Mouse (Mus musculus) midbrain, embryonic 13.5 days (tissue): ENCODE measurements around the gene Zfp931. TPM values are rescaled to one million over a fixed set of nuclear protein-coding genes. Genes with fewer than 3 reads are reported as not detected.
"Not testable (repeated sequence)": the region's sequence is repeated elsewhere in the genome, so short reads cannot be mapped to it uniquely, and the experiment has no call there.

ENCODE experiments used
- ATAC-seq: fragments of 200-750 bp; cut with Nextera tagmentation; 2 replicates; pipeline ENCODE4 v1.8.0; 2017; ENCODE audit warnings: mild to moderate bottlenecking, moderate TSS enrichment, moderate library complexity
- H3K27ac ChIP-seq: fragments of 300-500 bp; sonication (generic); 2 replicates; pipeline ENCODE4 v1.5.1; 2015; ENCODE audit warnings: inconsistent platforms, mild to moderate bottlenecking, moderate library complexity
- H3K27me3 ChIP-seq: fragments of 300-500 bp; sonication (generic); 2 replicates; pipeline ENCODE4 v1.6.1; 2015; ENCODE audit warnings: mild to moderate bottlenecking, inconsistent platforms
- H3K36me3 ChIP-seq: fragments of 300-500 bp; sonication (generic); 2 replicates; pipeline ENCODE4 v1.6.1; 2015; ENCODE audit warnings: mild to moderate bottlenecking, inconsistent platforms
- H3K4me1 ChIP-seq: fragments of 300-500 bp; sonication (generic); replicated peaks from 2 replicates; pipeline ENCODE4 v1.6.1; 2015; ENCODE audit warnings: inconsistent platforms
- H3K4me2 ChIP-seq: fragments of 300-500 bp; sonication (generic); replicated peaks from 2 replicates; pipeline ENCODE4 v1.6.1; 2015; ENCODE audit warnings: moderate library complexity, mild to moderate bottlenecking, inconsistent platforms
- H3K4me3 ChIP-seq: fragments of 300-500 bp; sonication (generic); replicated peaks from 2 replicates; pipeline ENCODE4 v1.5.1; 2015; ENCODE audit warnings: mild to moderate bottlenecking, inconsistent platforms
- H3K9ac ChIP-seq: fragments of 300-500 bp; sonication (generic); replicated peaks from 2 replicates; pipeline ENCODE4 v1.6.1; 2015; ENCODE audit warnings: mild to moderate bottlenecking, inconsistent platforms
- H3K9me3 ChIP-seq: fragments of 300-500 bp; sonication (generic); 2 replicates; pipeline ENCODE4 v1.6.1; 2016; ENCODE audit warnings: mild to moderate bottlenecking, inconsistent platforms
- WGBS: fragments of 180-500 bp; shearing (Covaris S2); methylation state at CpG from one replicate; pipeline ENCODE4 v1.1.7; 2015; 5-methylcytosine and 5-hydroxymethylcytosine counted together
- polyA plus RNA-seq: library from polyadenylated mRNA; unstranded; fragments of >200 nt; fragmentation: Nextera tagmentation; extraction: Ambion mirVana; gene quantifications from 2 replicates; pipeline ENCODE4 v1.2.1, GENCODE M21; 2015

The Zfp931 gene
- polyA plus RNA-seq, 1 experiment from 2014 or later, result 12.6 TPM

- Histone ChIP-seq H3K36me3 (no peaks in the 10 kb centered on the region), H3K4me1 (0 out of 2 replicates have a peak, but pooled peaks cover 4% of the 10 kb centered on the region), H3K27ac (no peak overlapping the region), H3K9me3 (no peaks in the 10 kb centered on the region), H3K4me2 (no peak overlapping the region), H3K27me3 (no peaks in the 10 kb centered on the region), H3K9ac (no peak overlapping the region), H3K4me3 (no peak overlapping the region)
- WGBS, result 10% methylated on average over 7 of the region's 7 CpGs
- peak; percentile 73 for ATAC-seq
These were observed 23.7 kb upstream of the Zfp931 start for GRCm38 (mm10) chr2:178101957-178102356.

DNA sequence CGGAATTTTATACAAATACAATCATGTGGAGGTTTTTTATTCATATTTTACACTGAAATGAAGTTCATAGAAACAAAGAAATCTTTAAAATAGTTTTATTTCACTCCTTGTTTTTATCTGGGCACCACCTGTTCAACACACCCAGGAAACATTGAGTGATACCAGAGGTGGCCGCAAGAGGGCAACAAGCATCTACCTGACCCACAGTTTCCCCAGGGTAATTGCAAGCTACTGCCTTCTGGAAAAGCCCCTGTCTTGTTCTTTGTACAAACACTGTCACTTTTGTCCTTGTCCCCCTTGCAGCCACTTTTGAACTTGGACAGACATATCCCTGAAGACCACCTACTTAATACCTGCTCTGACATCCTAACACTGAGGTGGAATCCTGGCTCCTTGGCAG, 19.7 kb upstream of the Zfp931 start:
- Histone ChIP-seq H3K27me3 (no peaks in the 10 kb centered on the region), H3K9ac (no peak overlapping the region), H3K4me2 (no peak overlapping the region), H3K36me3 (no peaks in the 10 kb centered on the region), H3K27ac (no peak overlapping the region), H3K4me1 (no peaks in the 10 kb centered on the region), H3K4me3 (no peak overlapping the region), H3K9me3 (no peaks in the 10 kb centered on the region)
- ATAC-seq, result no peak
- 10% methylated on average over 2 of the region's 2 CpGs for WGBS

DNA sequence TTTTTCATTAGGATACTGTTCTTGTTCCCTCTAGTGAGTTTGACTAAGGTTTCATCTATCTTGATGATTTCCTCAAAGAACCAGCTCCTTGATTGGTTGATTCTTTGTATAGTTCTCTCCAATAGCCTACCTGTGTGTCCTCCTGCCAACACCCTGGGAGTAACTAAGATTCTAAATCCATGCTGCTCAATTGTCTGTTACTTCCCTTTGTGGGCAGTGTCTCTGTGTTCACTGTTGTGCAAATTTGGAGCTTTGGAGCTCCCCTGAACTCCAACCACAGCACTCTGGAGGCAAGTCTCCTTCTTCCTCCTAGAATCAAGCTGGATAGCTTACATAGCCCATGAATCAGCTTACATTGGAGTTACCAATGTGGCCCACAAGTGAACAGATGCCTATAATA, 11.3 kb upstream of the Zfp931 start:
- Histone ChIP-seq H3K9ac (no peak overlapping the region), H3K27me3 (no peaks in the 10 kb centered on the region), H3K4me2 (no peak overlapping the region), H3K4me1 (no peaks in the 10 kb centered on the region), H3K4me3 (no peak overlapping the region), H3K36me3 (no peaks in the 10 kb centered on the region), H3K9me3 (no peaks in the 10 kb centered on the region), H3K27ac (no peak overlapping the region)
- no peak for ATAC-seq

GRCm38 (mm10) chr2:178058195-178058594, 20.1 kb downstream of the Zfp931 start:
- no peaks in the 10 kb centered on the region for H3K4me1 ChIP-seq
- no peaks in the 10 kb centered on the region for H3K9me3 ChIP-seq
- 22% methylated on average over 1 of the region's 1 CpGs for WGBS
- no peak overlapping the region for H3K9ac ChIP-seq
- peaks cover 9% of the 10 kb centered on the region for H3K36me3 ChIP-seq
- H3K4me2 ChIP-seq, result no peak overlapping the region
- no peak overlapping the region for H3K4me3 ChIP-seq
- H3K27me3 ChIP-seq, result no peaks in the 10 kb centered on the region
- ATAC-seq, result no peak
- H3K27ac ChIP-seq, result no peak overlapping the region

DNA sequence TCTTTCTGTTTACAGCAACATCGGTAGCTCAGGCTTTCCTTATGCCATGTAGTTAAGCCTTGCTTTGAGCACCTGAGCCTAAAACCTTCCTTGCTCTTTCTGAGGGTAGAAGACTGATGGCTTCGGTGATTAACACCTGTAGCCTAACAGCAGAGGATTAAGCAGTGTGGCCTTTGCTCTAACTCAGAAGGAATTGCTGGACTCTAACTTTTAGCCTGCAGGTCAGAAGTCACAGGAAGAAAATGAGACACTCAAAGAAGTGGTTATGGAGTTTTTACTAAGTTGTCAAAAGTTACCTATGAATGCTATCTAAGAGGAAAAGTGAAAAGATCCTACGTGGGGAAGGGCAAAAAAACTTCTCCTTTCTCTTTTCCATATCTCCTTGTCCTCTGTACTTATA, 50.7 kb downstream of the Zfp931 start:
- not testable (repeated sequence) for H3K9ac ChIP-seq, H3K36me3 ChIP-seq, H3K4me1 ChIP-seq, H3K9me3 ChIP-seq, H3K4me2 ChIP-seq, H3K27me3 ChIP-seq, H3K4me3 ChIP-seq, H3K27ac ChIP-seq, ATAC-seq
- 98% methylated on average over 3 of the region's 3 CpGs for WGBS

DNA sequence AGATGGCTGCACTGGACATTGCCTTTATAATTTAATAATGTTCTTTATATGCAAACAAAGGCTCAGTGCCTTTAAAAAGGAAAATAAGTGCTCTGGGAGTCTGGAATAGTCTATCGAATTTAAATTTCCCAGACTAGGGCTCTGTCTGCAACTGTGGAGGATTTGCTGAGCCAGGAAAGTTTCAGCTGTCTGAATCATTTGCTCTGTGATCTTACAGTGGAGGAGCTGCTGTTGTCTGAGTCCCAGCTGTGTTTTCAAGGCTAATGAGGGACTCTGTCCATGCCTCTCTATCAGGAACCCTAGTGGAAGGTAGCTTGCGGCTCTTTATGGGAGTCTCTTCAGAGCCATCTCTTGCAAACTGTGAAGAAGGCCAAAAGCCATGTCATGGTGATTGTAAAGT, 54.4 kb downstream of the Zfp931 start:
- not testable (repeated sequence) for H3K4me1 ChIP-seq, H3K27me3 ChIP-seq, H3K9me3 ChIP-seq, H3K36me3 ChIP-seq, ATAC-seq, H3K27ac ChIP-seq
- H3K4me3 ChIP-seq, result peak overlapping the region; percentile 69
- H3K9ac ChIP-seq, result peak overlapping the region; percentile 65
- H3K4me2 ChIP-seq, result peak overlapping the region; percentile 59
- WGBS, result 36% methylated on average over 2 of the region's 2 CpGs

DNA sequence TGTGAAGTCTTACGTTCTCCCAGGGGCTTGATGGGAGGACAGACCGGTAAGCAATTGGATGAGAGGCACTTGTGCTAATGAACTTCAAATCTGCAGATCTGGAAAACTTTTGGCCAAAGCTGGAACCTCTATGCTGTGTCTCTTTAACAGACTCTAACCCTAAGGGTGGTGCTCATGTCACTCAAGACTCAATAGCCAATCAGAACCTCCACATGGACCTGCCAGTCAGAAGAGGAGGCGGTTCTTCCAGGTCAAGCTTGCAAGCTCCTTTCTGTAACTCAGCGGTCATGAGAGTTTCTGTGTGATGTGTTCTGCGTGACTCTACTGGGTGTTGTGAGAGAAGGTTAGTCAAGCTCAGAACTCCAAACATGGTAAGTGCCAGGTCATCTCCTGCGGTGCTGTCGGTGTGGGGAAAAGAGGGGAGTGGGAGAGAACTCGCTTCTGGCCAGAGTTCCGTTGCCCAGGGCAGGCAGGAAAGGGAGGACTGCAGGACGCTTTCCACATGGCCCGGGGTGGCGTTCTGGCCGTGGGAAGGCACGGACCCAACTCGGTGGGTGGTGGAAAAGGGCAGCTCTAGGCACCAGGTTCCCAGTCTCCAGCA, 55.2 kb downstream of the Zfp931 start, which contains the start of gene Zfp971:
Zfp971 (plus strand) TSS at position 274 of the 601 bp plus-strand sequence.
- 2% methylated on average over 14 of the region's 15 CpGs for WGBS
- Histone ChIP-seq H3K4me2 (peak within 1 kb of the TSS; percentile 59), H3K27ac (peak within 1 kb of the TSS; percentile 9; the same call in 1 of the 2 replicates), H3K4me3 (peak within 1 kb of the TSS; percentile 69), H3K9ac (peak within 1 kb of the TSS; percentile 65)
- not testable (repeated sequence) for ATAC-seq, H3K4me1 ChIP-seq, H3K27me3 ChIP-seq, H3K36me3 ChIP-seq, H3K9me3 ChIP-seq

- not testable (repeated sequence) for H3K27me3 ChIP-seq, ATAC-seq, H3K27ac ChIP-seq, H3K4me3 ChIP-seq, H3K4me1 ChIP-seq, H3K4me2 ChIP-seq, H3K9me3 ChIP-seq, H3K36me3 ChIP-seq, H3K9ac ChIP-seq
- 89% methylated on average over 8 of the region's 8 CpGs for whole genome bisulfite sequencing
These were observed 57.5 kb downstream of the Zfp931 start for GRCm38 (mm10) chr2:178020773-178021172.

- H3K4me1 ChIP-seq, H3K36me3 ChIP-seq: not testable (repeated sequence)
- 84% methylated on average over 3 of the region's 3 CpGs for WGBS
These were observed 58.8 kb downstream of the Zfp931 start for GRCm38 (mm10) chr2:178019486-178019885.

More at GRCm38 (mm10) chr2:178019486-178019885, 58.8 kb downstream of the Zfp931 start:
- H3K27ac ChIP-seq, H3K27me3 ChIP-seq, H3K4me3 ChIP-seq, H3K4me2 ChIP-seq, ATAC-seq, H3K9ac ChIP-seq, H3K9me3 ChIP-seq: not testable (repeated sequence)

Other genes with a start within 250 kb of the Zfp931 start
- gene Gm14325, start 238.1 kb downstream of the Zfp931 start, polyA plus RNA-seq, result 39.5 and 39.7 TPM in 2 replicates
- 2.0 and 2.4 TPM in 2 replicates for gene Gm14327, start 181.4 kb downstream of the Zfp931 start, polyA plus RNA-seq
- 0.47 TPM in 1 of 2 replicates, not detected in the other for gene Zfp972, start 152.9 kb downstream of the Zfp931 start, polyA plus RNA-seq
- gene Gm14326, start 121.2 kb downstream of the Zfp931 start, polyA plus RNA-seq, result 11.9 and 13.6 TPM in 2 replicates
- gene Zfp971, start 55.2 kb downstream of the Zfp931 start, polyA plus RNA-seq, result 9.2 and 9.6 TPM in 2 replicates
- gene Phactr3, start 40.5 kb upstream of the Zfp931 start, polyA plus RNA-seq, result 37.8 and 39.6 TPM in 2 replicates